13 mouse cellular contexts compared by ENCODE assay signal in genomic region chr13:37843844-37844243, GRCm38 (mm10).
A peak's percentile ranks its signal among the peaks of the same experiment; 100 is the strongest.
DNase-seq lines count a peak whose midpoint lies in the region; ATAC-seq lines count a peak whose summit lies in the region.
"Had no signal": no experiment of that assay in that cellular context is flagged by ENCODE, and none has a peak within 500 bp of the region (broad histone marks: within the 10 kb centered on the region; RNA-seq: fewer than 3 reads in every experiment).

No protein-coding gene starts in this region.

- intact Hi-C loops in heart, postnatal 10 days (cut with DNase I) = no loop called here

- no peaks in the 10 kb centered on the region for H3K27me3 ChIP-seq in heart, embryonic 16.5 days (ENCODE audit: control insufficient read depth, insufficient read depth, low read length)
- no peaks in the 10 kb centered on the region for H3K27me3 ChIP-seq in hindbrain, embryonic 14.5 days (ENCODE audit: control insufficient read depth, insufficient read depth, low read length)
- H3K27me3 ChIP-seq: heart, embryonic 15.5 days; neural tube, embryonic 13.5 days had no signal

- H3K4me3 ChIP-seq in heart, embryonic 16.5 days (ENCODE audit: low read length) = no peak overlapping the region
- H3K4me3 ChIP-seq in hindbrain, embryonic 14.5 days (replicated peaks; ENCODE audit: low read length) = no peak overlapping the region
- H3K4me3 ChIP-seq: heart, embryonic 15.5 days; neural tube, embryonic 13.5 days had no signal

- no peak overlapping the region for H3K4me2 ChIP-seq in heart, embryonic 16.5 days (ENCODE audit: low read depth, low read length)
- no peak overlapping the region for H3K4me2 ChIP-seq in hindbrain, embryonic 14.5 days (replicated peaks)
- H3K4me2 ChIP-seq: heart, embryonic 15.5 days; neural tube, embryonic 13.5 days had no signal

- peaks cover 28% of the 10 kb centered on the region for H3K4me1 ChIP-seq in heart, embryonic 16.5 days (ENCODE audit: control insufficient read depth, insufficient read depth, low read length)
- H3K4me1 ChIP-seq in hindbrain, embryonic 14.5 days (replicated peaks; ENCODE audit: control insufficient read depth, insufficient read depth, low read length) = no peaks in the 10 kb centered on the region

- no peak for DNase-seq in heart, postnatal 10 days
- DNase-seq in B cell, adult 2 months = peak; percentile 54 to 64
- peak; percentile 16 for DNase-seq in brain, adult 2 months (ENCODE audit: low read depth, low spot score)
- DNase-seq in testis, postnatal 14 days (ENCODE audit: low spot score) = no peak
- no peak for DNase-seq in hindbrain, embryonic 14.5 days (ENCODE audit: low spot score)
- no peak for DNase-seq in cerebellum, adult 8-10 months
- DNase-seq: adrenal gland, adult 2 months; cerebellum, postnatal 25 days had no signal

- ATAC-seq in heart, embryonic 16.5 days (replicated peaks; ENCODE audit: extremely low read depth, insufficient read depth, low FRiP score) = no peak
- ATAC-seq in megakaryocyte, adult 5-6 weeks (ENCODE audit: poor library complexity, severe bottlenecking) = peak; percentile 83
- no peak for ATAC-seq in hindbrain, embryonic 14.5 days (ENCODE audit: low FRiP score)

- H3K27ac ChIP-seq in heart, embryonic 16.5 days (ENCODE audit: low read length) = peak overlapping the region; percentile 21; the same call in 1 of the 2 replicates
- no peak overlapping the region for H3K27ac ChIP-seq in hindbrain, embryonic 14.5 days
- H3K27ac ChIP-seq: heart, embryonic 15.5 days; kidney, postnatal 0 days; neural tube, embryonic 13.5 days had no signal

- no peaks in the 10 kb centered on the region for H3K36me3 ChIP-seq in heart, embryonic 16.5 days (ENCODE audit: control insufficient read depth, insufficient read depth)
- H3K36me3 ChIP-seq in hindbrain, embryonic 14.5 days (replicated peaks; ENCODE audit: control insufficient read depth, insufficient read depth) = no peaks in the 10 kb centered on the region
- H3K36me3 ChIP-seq: heart, embryonic 15.5 days; neural tube, embryonic 13.5 days had no signal

- WGBS in heart, embryonic 16.5 days = 59% methylated on average over 10 of the region's 10 CpGs
- 83% methylated on average over 10 of the region's 10 CpGs for WGBS in hindbrain, embryonic 14.5 days

- no peaks in the 10 kb centered on the region for H3K9me3 ChIP-seq in heart, embryonic 16.5 days (replicated peaks; ENCODE audit: control insufficient read depth, low read length)
- H3K9me3 ChIP-seq in hindbrain, embryonic 14.5 days (ENCODE audit: control insufficient read depth, low read length) = no peaks in the 10 kb centered on the region
- H3K9me3 ChIP-seq: heart, embryonic 15.5 days; neural tube, embryonic 13.5 days had no signal

- H3K9ac ChIP-seq in heart, embryonic 16.5 days (ENCODE audit: low read length) = no peak overlapping the region
- H3K9ac ChIP-seq in hindbrain, embryonic 14.5 days = no peak overlapping the region
- H3K9ac ChIP-seq: heart, embryonic 15.5 days; neural tube, embryonic 13.5 days had no signal

Comparison
In these comparisons a context has a peak if more than half of its experiments do, and no peak if none do; other contexts are left out.
1. DNase-seq: peak in B cell, adult 2 months (2 of 2) and brain, adult 2 months (single experiment); none in heart, postnatal 10 days (0 of 2), testis, postnatal 14 days (single experiment), hindbrain, embryonic 14.5 days (single experiment) and cerebellum, adult 8-10 months (single experiment).